Mouse (Mus musculus) ES-E14 (cell line): ENCODE measurements at regions not wholly inside any gene's neighbourhood (a gene's known extent, or its start where the extent isn't known, plus 50 kb on each side); places are given as distances from the start of the nearest gene placed in this dataset.

Source experiments
- DNase-seq: peaks from one replicate; pipeline ENCODE4 v3.0.0-alpha.2; 2013; ENCODE audit warnings: low read depth, low spot score
- H3K27ac ChIP-seq: 2 replicates; pipeline ENCODE4 v1.5.1; 2012; ENCODE audit warnings: low read depth, mild to moderate bottlenecking, low read length, moderate library complexity, mixed read lengths; ENCODE audit not compliant: poor library complexity, insufficient read depth, severe bottlenecking
- H3K36me3 ChIP-seq: 2 replicates; pipeline ENCODE4 v1.6.1; 2012; ENCODE audit warnings: mild to moderate bottlenecking, low read length, moderate library complexity, mixed read lengths; ENCODE audit not compliant: control insufficient read depth, poor library complexity, insufficient read depth, severe bottlenecking
- H3K4me1 ChIP-seq, 2 experiments: fragments of 150-350 bp in 1 of 2; sonication (generic) in 1 of 2; 2 replicates each; pipeline ENCODE4 v1.6.1; 2012; ENCODE audit warnings: low read length in 2 of 2, mild to moderate bottlenecking in 1 of 2, mixed read lengths in 1 of 2; ENCODE audit not compliant: control insufficient read depth in 2 of 2, insufficient read depth in 2 of 2, poor library complexity in 1 of 2
- H3K4me3 ChIP-seq, 2 experiments: fragments of 150-350 bp in 1 of 2; sonication (generic) in 1 of 2; 2 replicates each; pipeline ENCODE4 v1.5.1; 2012; ENCODE audit warnings: low read length in 2 of 2, low read depth in 1 of 2, mild to moderate bottlenecking in 1 of 2, mixed read lengths in 1 of 2; ENCODE audit not compliant: insufficient read depth in 1 of 2, poor library complexity in 1 of 2, severe bottlenecking in 1 of 2
- H3K9ac ChIP-seq: 2 replicates; pipeline ENCODE4 v1.6.1; 2012; ENCODE audit warnings: low read depth, mild to moderate bottlenecking, low read length, mixed read lengths; ENCODE audit not compliant: poor library complexity, insufficient read depth, severe bottlenecking
- H3K9me3 ChIP-seq: fragments of 150-350 bp; sonication (generic); 2 replicates; pipeline ENCODE4 v1.6.1; 2012; ENCODE audit warnings: low read depth, mild to moderate bottlenecking, low read length; ENCODE audit not compliant: control insufficient read depth, insufficient read depth
- CHD2 ChIP-seq: IDR thresholded peaks from 2 replicates; pipeline ENCODE4 v1.6.1; 2014; ENCODE audit warnings: mild to moderate bottlenecking, low read depth, low read length, inconsistent platforms
- HCFC1 ChIP-seq: IDR thresholded peaks from 2 replicates; pipeline ENCODE4 v1.6.1; 2012; ENCODE audit warnings: low read length, inconsistent platforms, borderline replicate concordance; ENCODE audit not compliant: insufficient read depth
- MAFK ChIP-seq: IDR thresholded peaks from 2 replicates; pipeline ENCODE4 v1.6.1; 2014; ENCODE audit warnings: mild to moderate bottlenecking, low read depth, low read length, inconsistent platforms; ENCODE audit not compliant: insufficient read depth
- ZC3H11A ChIP-seq: IDR thresholded peaks from 2 replicates; pipeline ENCODE4 v1.6.1; 2012; ENCODE audit warnings: low read depth, mild to moderate bottlenecking, inconsistent platforms, low read length, borderline replicate concordance
- ZNF384 ChIP-seq: IDR thresholded peaks from 2 replicates; pipeline ENCODE4 v1.6.1; 2012; ENCODE audit warnings: low read depth, low read length, inconsistent platforms
- in situ Hi-C, 2 experiments: fragments of 600-800 bp; cut with MboI; formaldehyde crosslinking; loops; one replicate each; pipeline ENCODE4 v1.15.1; 2025; ENCODE audit warnings: low sequenced_read_pairs in 2 of 2, inconsistent platforms in 1 of 2; ENCODE audit not compliant: unreplicated experiment in 2 of 2

- DNase-seq = no peak
- H3K9ac ChIP-seq = no peak overlapping the region
- H3K4me1 ChIP-seq = no peaks in the 10 kb centered on the region
- TF ChIP-seq MAFK (no peak), ZNF384 (no peak), HCFC1 (no peak), CHD2 (no peak), ZC3H11A (no peak)
- no peaks in the 10 kb centered on the region for H3K36me3 ChIP-seq
- in situ Hi-C loops = no loop called here
- H3K9me3 ChIP-seq = no peaks in the 10 kb centered on the region
- H3K4me3 ChIP-seq = no peak overlapping the region
- H3K27ac ChIP-seq = no peak overlapping the region
These were observed 359.2 kb upstream of the Cd180 start for GRCm38 (mm10) chr13:102334131-102334534.

GRCm38 (mm10) chr13:102343236-102343635 lies 350.1 kb upstream of the Cd180 start:
- TF ChIP-seq ZC3H11A = no peak
- TF ChIP-seq ZNF384 = no peak
- no peak for TF ChIP-seq HCFC1
- TF ChIP-seq MAFK = no peak
- TF ChIP-seq CHD2 = no peak
- Histone ChIP-seq H3K4me3 (no peak overlapping the region), H3K27ac (no peak overlapping the region), H3K4me1 (no peaks in the 10 kb centered on the region), H3K36me3 (no peaks in the 10 kb centered on the region), H3K9me3 (no peaks in the 10 kb centered on the region), H3K9ac (no peak overlapping the region)
- in situ Hi-C loops = no loop called here
- DNase-seq = no peak

GRCm38 (mm10) chr13:102344606-102345269 lies 348.6 kb upstream of the Cd180 start:
- Histone ChIP-seq H3K9me3 (no peaks in the 10 kb centered on the region), H3K4me3 (no peak overlapping the region), H3K4me1 (no peaks in the 10 kb centered on the region), H3K9ac (no peak overlapping the region), H3K36me3 (no peaks in the 10 kb centered on the region), H3K27ac (no peak overlapping the region)
- DNase-seq = no peak
- in situ Hi-C loops = no loop called here
- TF ChIP-seq ZNF384 (no peak), ZC3H11A (no peak), CHD2 (no peak), MAFK (no peak), HCFC1 (no peak)

GRCm38 (mm10) chr13:102349493-102349892 lies 343.9 kb upstream of the Cd180 start:
- Histone ChIP-seq H3K9me3 (no peaks in the 10 kb centered on the region), H3K27ac (no peak overlapping the region), H3K4me3 (no peak overlapping the region), H3K36me3 (no peaks in the 10 kb centered on the region), H3K9ac (no peak overlapping the region), H3K4me1 (no peaks in the 10 kb centered on the region)
- in situ Hi-C loops = no loop called here
- TF ChIP-seq CHD2 (no peak), ZNF384 (no peak), HCFC1 (no peak), MAFK (no peak), ZC3H11A (no peak)
- no peak for DNase-seq
